Mouse (Mus musculus): ENCODE measurements around the gene Trem1.

Gene Trem1

GRCm38 (mm10) chr17:48268276-48268675 is 35.7 kb downstream of the Trem1 start:
- no peak for DNase-seq (ENCODE audit: low read depth)

- DNase-seq (ENCODE audit: low read depth): no peak
Observed at GRCm38 (mm10) chr17:48269833-48270232, 37.3 kb downstream of the Trem1 start.

- DNase-seq (ENCODE audit: low read depth): no peak
Observed at GRCm38 (mm10) chr17:48272158-48272557, 39.6 kb downstream of the Trem1 start.

- DNase-seq (ENCODE audit: low read depth): no peak
Observed at GRCm38 (mm10) chr17:48272598-48272997, 40.0 kb downstream of the Trem1 start.

- no peak for DNase-seq (ENCODE audit: low read depth)
Observed at GRCm38 (mm10) chr17:48274098-48274497, 41.5 kb downstream of the Trem1 start.

- DNase-seq (ENCODE audit: low read depth): peak; percentile 93
Observed at GRCm38 (mm10) chr17:48274885-48275284, 42.3 kb downstream of the Trem1 start.

- DNase-seq (ENCODE audit: low read depth): peak; percentile 4
Observed at GRCm38 (mm10) chr17:48275736-48276135, 43.2 kb downstream of the Trem1 start.

GRCm38 (mm10) chr17:48278381-48278780 is 45.8 kb downstream of the Trem1 start:
- no peak for DNase-seq (ENCODE audit: low read depth)

GRCm38 (mm10) chr17:48279002-48279401 is 46.4 kb downstream of the Trem1 start:
- DNase-seq (ENCODE audit: low read depth): no peak

- no peak for DNase-seq (ENCODE audit: low read depth)
Observed at GRCm38 (mm10) chr17:48280943-48281738, 48.6 kb downstream of the Trem1 start.

- DNase-seq (ENCODE audit: low read depth): no peak
Observed at GRCm38 (mm10) chr17:48281739-48282085, 49.1 kb downstream of the Trem1 start.

GRCm38 (mm10) chr17:48286765-48287164 is 54.2 kb downstream of the Trem1 start:
- DNase-seq (ENCODE audit: low read depth): peak; percentile 33

GRCm38 (mm10) chr17:48287276-48287675 is 54.7 kb downstream of the Trem1 start:
- DNase-seq (ENCODE audit: low read depth): peak; percentile 40

- DNase-seq (ENCODE audit: low read depth): no peak
Observed at GRCm38 (mm10) chr17:48293500-48294194, 61.1 kb downstream of the Trem1 start.
